Mouse (Mus musculus) macrophage (primary cell): ENCODE results near the gene Tcp11. TPM values are rescaled to one million over a fixed set of nuclear protein-coding genes. Genes with fewer than 3 reads are reported as not detected.

ENCODE experiments used
- H3K27ac ChIP-seq: fragments of 350-480 bp; formaldehyde crosslinking; 2 replicates; pipeline ENCODE4 v1.9.0; 2021
- H3K36me3 ChIP-seq: fragments of 350-480 bp; formaldehyde crosslinking; 2 replicates; pipeline ENCODE4 v1.9.0; 2021; ENCODE audit errors: inconsistent target
- H3K4me3 ChIP-seq: fragments of 350-480 bp; formaldehyde crosslinking; 2 replicates; pipeline ENCODE4 v1.9.0; 2021; ENCODE audit errors: inconsistent target
- H3K79me2 ChIP-seq: fragments of 350-480 bp; formaldehyde crosslinking; 2 replicates; pipeline ENCODE4 v1.9.0; 2021; ENCODE audit errors: inconsistent target
- WGBS: methylation state at CpG from one replicate; pipeline ENCODE4 v1.1.7; 2026; ENCODE audit warnings: inconsistent platforms; ENCODE audit not compliant: missing documents; 5-methylcytosine and 5-hydroxymethylcytosine counted together
- polyA plus RNA-seq: library from polyadenylated mRNA; stranded (reverse); fragments of 250-400 nt; gene quantifications from 3 replicates; pipeline ENCODE4 v1.2.4, GENCODE M21; 2018; ENCODE audit warnings: inconsistent platforms

Gene Tcp11
- polyA plus RNA-seq, 1 experiment from 2014 or later, result not detected

DNA sequence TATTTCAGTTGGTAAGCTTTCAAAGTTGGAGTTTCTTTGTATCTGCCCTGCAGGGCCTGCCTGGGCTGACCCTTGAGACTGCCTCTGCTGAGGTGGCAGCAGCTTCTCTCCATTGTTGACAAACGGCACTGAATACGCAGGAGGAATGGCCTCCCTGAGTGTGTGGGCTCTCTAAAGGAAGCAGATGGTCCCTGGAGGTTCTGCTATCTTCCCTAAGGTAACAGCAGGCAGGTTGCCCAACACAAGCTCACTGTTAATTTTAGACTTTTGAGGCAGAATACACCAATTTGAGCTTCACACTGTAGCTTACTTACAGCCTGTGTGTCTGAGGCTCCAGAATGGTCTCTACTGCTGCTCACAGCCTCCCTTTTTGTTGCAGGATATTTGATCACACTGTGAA, 7.7 kb downstream of the Tcp11 start:
- WGBS, result 52% methylated on average over 2 of the region's 2 CpGs
- H3K36me3 ChIP-seq, result no peaks in the 10 kb centered on the region
- no peaks in the 10 kb centered on the region for H3K79me2 ChIP-seq
- no peak overlapping the region for H3K27ac ChIP-seq
- no peak overlapping the region for H3K4me3 ChIP-seq

- 89% methylated on average over 11 of the region's 13 CpGs for WGBS
- H3K4me3 ChIP-seq, result no peak overlapping the region
- H3K79me2 ChIP-seq, result no peaks in the 10 kb centered on the region
These were observed 10.2 kb downstream of the Tcp11 start for GRCm38 (mm10) chr17:28070256-28070655.

DNA sequence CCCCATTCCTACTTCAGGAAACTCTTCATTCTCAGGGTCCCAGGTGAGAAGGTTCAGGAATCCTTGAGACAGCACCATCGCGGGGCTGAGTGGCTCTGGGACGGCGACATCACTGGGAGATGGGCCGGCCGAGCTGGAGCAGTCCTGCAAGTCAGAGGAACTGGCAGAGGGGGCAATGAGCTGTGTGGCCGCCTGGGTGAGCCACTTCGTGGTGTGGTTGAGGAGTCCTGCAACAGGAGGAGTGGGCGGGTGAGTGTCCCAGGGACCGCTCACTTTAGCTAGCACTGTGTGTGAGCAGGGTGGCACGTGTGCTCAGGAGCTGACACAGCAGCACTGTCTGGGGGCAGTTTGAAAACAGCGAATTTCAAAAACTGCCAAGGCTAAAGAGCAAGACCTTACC, 11.0 kb downstream of the Tcp11 start:
- no peak overlapping the region for H3K27ac ChIP-seq
- no peak overlapping the region for H3K4me3 ChIP-seq
- H3K36me3 ChIP-seq, result no peaks in the 10 kb centered on the region
- 12% methylated on average over 12 of the region's 12 CpGs for WGBS
- no peaks in the 10 kb centered on the region for H3K79me2 ChIP-seq

More at GRCm38 (mm10) chr17:28070256-28070655, 10.2 kb downstream of the Tcp11 start:
- no peaks in the 10 kb centered on the region for H3K36me3 ChIP-seq
- H3K27ac ChIP-seq, result no peak overlapping the region

DNA sequence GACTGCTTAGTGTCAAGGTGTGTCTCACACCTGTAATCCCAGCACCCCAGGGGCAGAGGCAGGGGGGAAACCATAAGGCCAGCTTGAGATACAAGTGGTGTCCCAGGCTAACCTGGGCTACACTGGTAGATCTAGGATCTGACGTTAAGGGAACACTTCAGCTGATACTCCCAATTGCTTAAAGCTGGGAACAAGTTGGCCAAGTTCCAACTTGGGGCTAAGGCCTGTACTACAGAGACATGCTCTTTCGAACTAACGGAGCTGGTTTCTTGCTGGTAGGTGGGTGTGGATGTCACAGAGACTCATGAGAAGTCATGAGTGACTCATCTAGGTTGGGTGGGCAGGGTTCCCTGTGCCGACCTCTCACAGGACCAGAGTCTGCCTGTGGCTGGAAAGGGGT, 13.1 kb downstream of the Tcp11 start:
- Histone ChIP-seq H3K4me3 (no peak overlapping the region), H3K79me2 (no peaks in the 10 kb centered on the region), H3K27ac (no peak overlapping the region), H3K36me3 (0 out of 2 replicates have a peak, but pooled peaks cover 8% of the 10 kb centered on the region)
- 81% methylated on average over 4 of the region's 4 CpGs for WGBS

- Histone ChIP-seq H3K36me3 (peaks cover 48% of the 10 kb centered on the region), H3K27ac (no peak overlapping the region), H3K79me2 (no peaks in the 10 kb centered on the region), H3K4me3 (no peak overlapping the region)
- 84% methylated on average over 6 of the region's 6 CpGs for WGBS
These were observed 17.3 kb downstream of the Tcp11 start for GRCm38 (mm10) chr17:28063163-28063562.

DNA sequence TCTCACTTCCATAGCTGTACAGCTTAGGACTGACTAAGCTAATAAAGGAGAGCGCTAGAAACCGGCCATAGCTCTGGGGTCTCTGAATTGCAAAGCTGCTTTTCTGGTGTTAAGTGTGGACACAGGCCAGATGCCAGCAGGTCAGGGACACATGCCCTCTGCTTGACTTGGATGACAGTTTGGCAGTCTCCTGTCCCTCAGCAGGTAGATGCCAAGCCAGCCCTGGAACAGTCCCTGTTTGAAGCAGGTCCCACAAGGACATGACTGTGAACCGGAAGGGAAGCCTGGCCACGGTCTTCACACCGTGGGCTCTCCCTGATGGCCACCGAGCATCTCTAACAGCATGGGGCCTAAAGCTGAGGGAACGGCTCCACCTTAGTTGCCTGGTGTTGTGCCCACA, 17.7 kb downstream of the Tcp11 start:
- Histone ChIP-seq H3K36me3 (peaks cover 53% of the 10 kb centered on the region), H3K4me3 (no peak overlapping the region), H3K79me2 (no peaks in the 10 kb centered on the region), H3K27ac (no peak overlapping the region)
- WGBS, result 92% methylated on average over 7 of the region's 7 CpGs

DNA sequence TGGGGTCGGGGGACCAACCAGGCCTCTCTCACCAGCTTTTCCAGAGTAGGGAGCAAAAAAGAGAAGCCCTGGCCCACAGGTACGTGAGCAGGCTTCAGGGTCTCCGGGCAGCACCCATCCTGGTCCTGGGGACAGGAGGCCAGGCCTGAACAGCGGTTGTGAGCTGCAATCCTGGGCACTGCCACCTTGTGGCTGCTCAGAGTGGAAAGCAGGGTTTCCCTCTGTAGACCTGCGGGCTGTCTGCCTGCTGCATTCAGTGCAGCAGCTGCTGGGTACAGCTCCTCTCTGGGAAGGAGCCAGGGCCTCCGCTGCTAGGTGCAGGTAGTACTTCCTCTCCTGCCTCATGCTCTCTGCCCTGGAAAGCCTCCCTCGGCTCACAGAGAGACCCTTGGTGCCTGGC, 19.0 kb downstream of the Tcp11 start:
- Histone ChIP-seq H3K4me3 (no peak overlapping the region), H3K27ac (no peak overlapping the region), H3K36me3 (peaks cover 65% of the 10 kb centered on the region), H3K79me2 (no peaks in the 10 kb centered on the region)
- WGBS, result 88% methylated on average over 7 of the region's 7 CpGs

DNA sequence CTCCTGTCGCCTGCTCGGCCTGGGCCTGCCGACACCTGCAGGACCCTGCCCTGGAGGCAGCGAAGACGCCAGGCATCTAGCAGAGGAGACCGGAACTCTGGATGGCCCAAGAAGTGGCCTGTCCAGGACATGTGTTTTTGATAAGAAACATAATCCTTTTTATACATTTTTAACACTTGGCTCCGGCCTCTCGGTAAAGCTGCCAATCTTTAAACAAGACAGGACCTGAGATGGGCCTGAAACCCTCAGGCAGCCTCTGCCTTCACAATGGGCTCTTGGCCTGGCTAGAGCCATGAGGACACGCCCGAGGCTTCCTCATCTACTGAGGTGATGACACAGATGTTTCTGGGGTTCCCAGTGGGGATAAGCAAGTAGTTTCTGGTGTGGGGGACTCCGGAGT, 19.8 kb downstream of the Tcp11 start:
- Histone ChIP-seq H3K36me3 (peaks cover 73% of the 10 kb centered on the region), H3K27ac (no peak overlapping the region), H3K4me3 (no peak overlapping the region), H3K79me2 (no peaks in the 10 kb centered on the region)
- WGBS, result 96% methylated on average over 11 of the region's 11 CpGs

GRCm38 (mm10) chr17:28058346-28058745, 22.1 kb downstream of the Tcp11 start:
- Histone ChIP-seq H3K4me3 (no peak overlapping the region), H3K27ac (no peak overlapping the region), H3K36me3 (peaks cover 95% of the 10 kb centered on the region), H3K79me2 (no peaks in the 10 kb centered on the region)
- WGBS, result 86% methylated on average over 12 of the region's 13 CpGs

DNA sequence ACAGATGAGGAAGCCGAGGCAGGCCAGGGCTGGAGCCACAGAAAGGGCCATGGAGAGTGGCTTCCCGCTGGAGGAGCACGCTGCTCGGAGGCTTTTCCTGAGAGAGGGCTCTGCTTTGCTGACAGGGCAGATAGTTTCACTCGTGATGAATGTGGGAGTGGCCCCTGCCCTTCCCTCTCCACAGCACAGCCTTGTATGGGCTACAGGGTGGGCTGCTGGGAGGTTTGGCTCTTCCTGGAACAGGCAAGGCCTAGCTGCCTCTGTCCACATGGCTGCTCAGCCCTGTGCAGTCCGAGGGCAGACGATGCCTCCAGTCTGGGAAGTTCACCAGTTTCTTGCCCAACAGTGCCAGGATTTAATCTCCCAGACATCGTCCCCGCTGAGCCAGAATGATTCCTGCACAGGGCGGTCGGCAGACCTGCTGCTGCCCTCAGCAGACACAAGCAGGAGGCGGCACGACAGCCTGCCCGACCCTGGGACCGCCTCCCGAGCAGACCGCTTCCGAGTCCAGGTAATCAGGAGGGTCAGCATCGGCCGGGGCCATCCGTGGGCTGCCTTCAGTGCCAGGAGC, 28.1 kb downstream of the Tcp11 start:
- no peak overlapping the region for H3K27ac ChIP-seq
- H3K36me3 ChIP-seq, result peaks cover 89% of the 10 kb centered on the region
- no peaks in the 10 kb centered on the region for H3K79me2 ChIP-seq
- 92% methylated on average over 21 of the region's 21 CpGs for WGBS
- no peak overlapping the region for H3K4me3 ChIP-seq

- peaks cover 89% of the 10 kb centered on the region for H3K36me3 ChIP-seq
- 94% methylated on average over 8 of the region's 8 CpGs for WGBS
- no peak overlapping the region for H3K4me3 ChIP-seq
- H3K79me2 ChIP-seq, result no peaks in the 10 kb centered on the region
- no peak overlapping the region for H3K27ac ChIP-seq
These were observed 30.2 kb downstream of the Tcp11 start for GRCm38 (mm10) chr17:28050210-28050609.

DNA sequence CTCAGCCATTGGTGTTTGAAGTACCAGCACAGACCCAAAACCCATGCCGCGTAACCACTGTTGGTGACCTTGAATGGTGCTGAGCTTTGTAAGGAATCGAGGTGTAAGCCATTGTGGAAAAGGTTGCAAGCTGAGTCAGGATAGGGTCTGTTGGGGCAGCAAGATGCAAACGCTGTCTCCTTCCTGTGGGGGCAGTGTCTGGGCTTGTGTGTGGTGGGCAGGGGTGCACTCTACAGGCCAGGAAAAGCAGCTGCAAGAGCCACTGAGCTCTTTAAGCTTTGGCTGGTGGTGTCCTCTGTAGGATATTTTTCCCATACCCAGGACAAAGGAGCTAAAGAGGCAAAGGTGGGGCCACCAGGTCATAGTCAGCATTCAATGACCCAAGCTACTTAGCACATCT, 32.0 kb downstream of the Tcp11 start:
- no peaks in the 10 kb centered on the region for H3K79me2 ChIP-seq
- no peak overlapping the region for H3K27ac ChIP-seq
- WGBS, result 61% methylated on average over 4 of the region's 4 CpGs
- H3K36me3 ChIP-seq, result peaks cover 90% of the 10 kb centered on the region
- H3K4me3 ChIP-seq, result no peak overlapping the region

DNA sequence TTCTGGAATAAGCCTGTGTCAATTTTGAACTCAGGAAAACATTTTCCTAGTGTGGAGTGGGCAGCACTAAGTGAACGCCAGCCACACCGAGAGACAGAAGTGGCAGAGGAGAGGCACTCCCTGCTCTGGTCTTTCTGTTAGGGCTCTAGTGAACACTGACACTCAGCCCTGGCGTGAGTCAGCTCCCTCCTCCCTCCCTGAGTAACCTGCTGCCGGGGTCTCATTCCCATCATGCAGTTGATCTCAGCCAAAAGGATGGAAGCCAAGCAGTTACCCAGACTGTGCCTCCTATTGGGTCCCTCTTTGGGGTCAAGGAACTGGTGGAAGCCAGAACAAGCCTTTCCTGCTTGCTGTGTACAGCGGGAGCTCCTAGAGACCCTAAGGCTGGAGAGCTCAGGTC, 32.9 kb downstream of the Tcp11 start:
- 93% methylated on average over 5 of the region's 5 CpGs for WGBS
- H3K4me3 ChIP-seq, result no peak overlapping the region
- peaks cover 92% of the 10 kb centered on the region for H3K36me3 ChIP-seq
- no peaks in the 10 kb centered on the region for H3K79me2 ChIP-seq
- no peak overlapping the region for H3K27ac ChIP-seq

DNA sequence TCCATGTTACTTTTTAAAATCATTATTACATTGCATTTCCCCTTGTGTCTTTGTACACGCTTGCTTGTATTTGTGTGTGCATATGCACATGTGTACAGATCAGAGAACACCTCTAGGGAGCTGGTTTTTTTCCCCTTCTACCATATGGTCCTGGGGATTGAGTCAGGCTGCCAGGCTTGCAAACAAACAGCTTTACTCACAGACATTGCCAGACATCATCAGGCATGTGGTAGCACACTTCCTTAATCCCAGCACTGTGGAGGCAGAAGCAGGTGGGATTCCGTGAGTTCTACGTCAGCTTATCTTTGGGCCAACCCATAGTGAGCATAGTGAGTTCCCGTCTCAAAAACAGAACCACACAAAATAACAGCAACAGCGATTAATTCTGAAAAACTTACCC, 33.4 kb downstream of the Tcp11 start:
- H3K27ac ChIP-seq, result no peak overlapping the region
- WGBS, result 94% methylated on average over 5 of the region's 5 CpGs
- H3K4me3 ChIP-seq, result no peak overlapping the region
- peaks cover 93% of the 10 kb centered on the region for H3K36me3 ChIP-seq
- H3K79me2 ChIP-seq, result no peaks in the 10 kb centered on the region

DNA sequence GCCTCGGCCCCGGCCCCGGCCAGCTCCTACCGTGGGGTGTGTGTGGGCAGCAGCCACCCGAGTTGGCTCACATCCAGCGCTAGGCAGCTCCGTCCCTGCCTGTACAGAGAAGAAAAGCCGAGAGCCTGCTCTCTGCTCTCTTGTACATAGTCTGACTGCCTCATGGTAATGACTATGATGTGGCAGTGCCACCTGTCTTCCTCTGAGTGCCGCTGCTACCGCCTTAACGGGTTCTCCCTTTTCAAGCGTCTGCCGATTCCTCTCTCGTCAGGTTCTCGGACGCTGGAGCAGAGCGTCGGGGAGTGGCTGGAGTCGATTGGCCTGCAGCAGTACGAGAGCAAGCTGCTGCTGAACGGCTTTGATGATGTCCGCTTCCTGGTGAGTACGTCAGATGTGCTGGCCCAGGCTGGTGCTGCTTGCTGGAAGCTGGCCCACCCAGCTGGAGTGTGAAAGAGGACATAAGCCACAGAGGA, 38.1 kb downstream of the Tcp11 start:
- Histone ChIP-seq H3K79me2 (no peaks in the 10 kb centered on the region), H3K36me3 (peaks cover 88% of the 10 kb centered on the region; the same call in 1 of the 2 replicates), H3K4me3 (no peak overlapping the region), H3K27ac (no peak overlapping the region)
- WGBS, result 96% methylated on average over 23 of the region's 23 CpGs

- no peaks in the 10 kb centered on the region for H3K79me2 ChIP-seq
- WGBS, result 96% methylated on average over 13 of the region's 13 CpGs
- H3K36me3 ChIP-seq, result peaks cover 80% of the 10 kb centered on the region; the same call in 1 of the 2 replicates
- H3K27ac ChIP-seq, result no peak overlapping the region
- no peak overlapping the region for H3K4me3 ChIP-seq
These were observed 39.1 kb downstream of the Tcp11 start for GRCm38 (mm10) chr17:28041298-28041697.
